Mouse (Mus musculus) heart, embryonic 13.5 days (tissue): ENCODE measurements around the gene Gzmm. TPM values are rescaled to one million over a fixed set of nuclear protein-coding genes. Genes with fewer than 3 reads are reported as not detected.
"Not testable (repeated sequence)": the region's sequence is repeated elsewhere in the genome, so short reads cannot be mapped to it uniquely, and the experiment has no call there.

ENCODE experiments used
- ATAC-seq: fragments of 200-750 bp; cut with Nextera tagmentation; 2 replicates; pipeline ENCODE4 v1.8.0; 2017; ENCODE audit warnings: moderate TSS enrichment; ENCODE audit not compliant: insufficient number of reproducible peaks, low FRiP score, low TSS enrichment; ENCODE audit errors: extremely low read depth
- H3K27ac ChIP-seq: fragments of 300-500 bp; sonication (generic); replicated peaks from 2 replicates; pipeline ENCODE4 v1.5.1; 2015; ENCODE audit warnings: moderate library complexity, mild to moderate bottlenecking, inconsistent platforms
- H3K27me3 ChIP-seq: fragments of 300-500 bp; sonication (generic); replicated peaks from 2 replicates; pipeline ENCODE4 v1.6.1; 2015; ENCODE audit warnings: mild to moderate bottlenecking, inconsistent platforms
- H3K36me3 ChIP-seq: fragments of 300-500 bp; sonication (generic); 2 replicates; pipeline ENCODE4 v1.6.1; 2015; ENCODE audit warnings: mild to moderate bottlenecking, inconsistent platforms
- H3K4me1 ChIP-seq: fragments of 300-500 bp; sonication (generic); 2 replicates; pipeline ENCODE4 v1.6.1; 2015; ENCODE audit warnings: inconsistent platforms
- H3K4me2 ChIP-seq: fragments of 300-500 bp; sonication (generic); 2 replicates; pipeline ENCODE4 v1.6.1; 2015; ENCODE audit warnings: inconsistent platforms, mild to moderate bottlenecking, moderate library complexity
- H3K4me3 ChIP-seq: fragments of 300-500 bp; sonication (generic); 2 replicates; pipeline ENCODE4 v1.5.1; 2015; ENCODE audit warnings: moderate library complexity, mild to moderate bottlenecking, inconsistent platforms
- H3K9ac ChIP-seq: fragments of 300-500 bp; sonication (generic); 2 replicates; pipeline ENCODE4 v1.6.1; 2015; ENCODE audit warnings: inconsistent platforms, mild to moderate bottlenecking, moderate library complexity
- H3K9me3 ChIP-seq: fragments of 300-500 bp; sonication (generic); 2 replicates; pipeline ENCODE4 v1.6.1; 2016; ENCODE audit warnings: inconsistent platforms
- WGBS: fragments of 180-500 bp; shearing (Covaris S2); methylation state at CpG from one replicate; pipeline ENCODE4 v1.1.7; 2015; ENCODE audit warnings: mixed read lengths; 5-methylcytosine and 5-hydroxymethylcytosine counted together
- polyA plus RNA-seq: library from polyadenylated mRNA; unstranded; fragments of >200 nt; fragmentation: Nextera tagmentation; extraction: Ambion mirVana; gene quantifications from 2 replicates; pipeline ENCODE4 v1.2.1, GENCODE M21; 2015

The Gzmm gene
- polyA plus RNA-seq, 1 experiment from 2014 or later, result 0.67 TPM

- no peak overlapping the region for H3K27ac ChIP-seq
- 67% methylated on average over 6 of the region's 6 CpGs for WGBS
- no peak for ATAC-seq
Measured at GRCm38 (mm10) chr10:79694379-79694655, 5.5 kb downstream of the Gzmm start.

GRCm38 (mm10) chr10:79695231-79696128 lies 6.7 kb downstream of the Gzmm start:
- WGBS, result 57% methylated on average over 13 of the region's 13 CpGs
- 0 out of 2 replicates have a peak, but pooled peaks cover 5% of the 10 kb centered on the region for H3K36me3 ChIP-seq
- no peaks in the 10 kb centered on the region for H3K27me3 ChIP-seq
- peaks cover 35% of the 10 kb centered on the region for H3K4me1 ChIP-seq
- H3K4me3 ChIP-seq, result no peak overlapping the region
- peak overlapping the region; percentile 49 for H3K4me2 ChIP-seq
- no peak for ATAC-seq
- H3K9me3 ChIP-seq, result peaks cover 3% of the 10 kb centered on the region; the same call in 1 of the 2 replicates
- peak overlapping the region; percentile 89 for H3K27ac ChIP-seq
- H3K9ac ChIP-seq, result peak overlapping the region; percentile 68

More at GRCm38 (mm10) chr10:79694379-79694655, 5.5 kb downstream of the Gzmm start:
- no peak overlapping the region for H3K4me2 ChIP-seq
- H3K4me1 ChIP-seq, result peaks cover 34% of the 10 kb centered on the region
- no peaks in the 10 kb centered on the region for H3K27me3 ChIP-seq
- H3K9me3 ChIP-seq, result peaks cover 3% of the 10 kb centered on the region; the same call in 1 of the 2 replicates
- H3K9ac ChIP-seq, result peak overlapping the region; percentile 15; the same call in 1 of the 2 replicates
- peaks cover 9% of the 10 kb centered on the region for H3K36me3 ChIP-seq
- H3K4me3 ChIP-seq, result no peak overlapping the region

DNA sequence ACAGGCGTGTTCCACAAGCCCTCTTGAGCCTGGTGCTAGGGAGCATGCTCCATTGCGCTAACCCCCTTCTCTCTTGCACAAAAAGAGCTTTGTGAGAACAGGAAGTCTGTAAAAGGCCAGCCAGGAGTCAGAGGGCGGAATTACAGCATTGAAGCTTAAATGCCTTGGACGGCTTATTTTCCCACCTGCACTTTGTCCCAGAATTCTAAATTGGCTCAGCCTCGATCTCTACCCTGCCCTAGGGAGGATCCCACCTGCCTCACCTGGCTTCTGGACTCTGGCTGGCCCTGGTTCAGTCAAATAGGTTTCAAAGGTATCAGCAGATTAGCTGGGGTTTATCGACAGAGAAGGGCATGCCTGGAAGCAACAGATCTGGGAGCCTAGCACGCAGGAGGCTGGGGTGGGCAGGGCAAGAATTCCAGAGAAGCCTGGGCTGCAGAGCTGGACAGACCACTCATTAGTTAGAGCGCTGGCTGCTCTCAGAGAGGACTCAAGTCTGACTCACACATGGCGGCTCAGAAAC lies 7.4 kb downstream of the Gzmm start:
- H3K36me3 ChIP-seq, result 0 out of 2 replicates have a peak, but pooled peaks cover 5% of the 10 kb centered on the region
- peaks cover 42% of the 10 kb centered on the region for H3K4me1 ChIP-seq
- peak overlapping the region; percentile 89 for H3K27ac ChIP-seq
- ATAC-seq, result no peak
- peak overlapping the region; percentile 49 for H3K4me2 ChIP-seq
- H3K9ac ChIP-seq, result peak overlapping the region; percentile 68
- peaks cover 3% of the 10 kb centered on the region; the same call in 1 of the 2 replicates for H3K9me3 ChIP-seq
- H3K4me3 ChIP-seq, result peak overlapping the region; percentile 17; the same call in 1 of the 2 replicates
- H3K27me3 ChIP-seq, result no peaks in the 10 kb centered on the region
- 35% methylated on average over 9 of the region's 9 CpGs for WGBS

DNA sequence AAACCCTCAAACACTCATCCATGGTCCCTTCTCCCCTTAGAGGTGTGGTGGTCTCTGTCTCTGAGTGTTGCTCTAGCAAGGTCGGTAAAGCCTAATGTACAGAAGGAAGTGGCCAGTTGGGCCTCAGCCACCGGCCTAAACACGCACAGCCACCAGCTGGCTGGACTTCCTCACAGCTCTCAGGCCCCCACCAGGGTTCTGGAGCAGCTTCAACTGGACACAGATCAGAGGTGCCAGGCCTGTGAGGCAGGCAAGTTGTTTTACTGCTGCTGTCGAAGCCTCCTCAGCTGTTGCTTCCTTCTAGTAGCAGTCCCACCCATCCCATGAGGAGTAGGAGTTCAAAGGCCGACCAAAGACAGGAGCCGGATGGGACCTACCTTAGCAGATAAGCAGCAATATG lies 9.1 kb downstream of the Gzmm start:
- Histone ChIP-seq H3K27ac (no peak overlapping the region), H3K9ac (no peak overlapping the region), H3K4me1 (peaks cover 51% of the 10 kb centered on the region), H3K4me2 (no peak overlapping the region), H3K4me3 (no peak overlapping the region), H3K9me3 (no peaks in the 10 kb centered on the region), H3K36me3 (no peaks in the 10 kb centered on the region), H3K27me3 (no peaks in the 10 kb centered on the region)
- WGBS, result 72% methylated on average over 6 of the region's 6 CpGs
- ATAC-seq, result no peak

GRCm38 (mm10) chr10:79698459-79698858 lies 9.6 kb downstream of the Gzmm start:
- 85% methylated on average over 6 of the region's 6 CpGs for WGBS
- no peaks in the 10 kb centered on the region for H3K36me3 ChIP-seq
- H3K27me3 ChIP-seq, result no peaks in the 10 kb centered on the region
- ATAC-seq, result no peak
- no peak overlapping the region for H3K9ac ChIP-seq
- no peak overlapping the region for H3K27ac ChIP-seq
- peaks cover 51% of the 10 kb centered on the region for H3K4me1 ChIP-seq
- H3K4me3 ChIP-seq, result no peak overlapping the region
- no peak overlapping the region for H3K4me2 ChIP-seq
- H3K9me3 ChIP-seq, result no peaks in the 10 kb centered on the region

DNA sequence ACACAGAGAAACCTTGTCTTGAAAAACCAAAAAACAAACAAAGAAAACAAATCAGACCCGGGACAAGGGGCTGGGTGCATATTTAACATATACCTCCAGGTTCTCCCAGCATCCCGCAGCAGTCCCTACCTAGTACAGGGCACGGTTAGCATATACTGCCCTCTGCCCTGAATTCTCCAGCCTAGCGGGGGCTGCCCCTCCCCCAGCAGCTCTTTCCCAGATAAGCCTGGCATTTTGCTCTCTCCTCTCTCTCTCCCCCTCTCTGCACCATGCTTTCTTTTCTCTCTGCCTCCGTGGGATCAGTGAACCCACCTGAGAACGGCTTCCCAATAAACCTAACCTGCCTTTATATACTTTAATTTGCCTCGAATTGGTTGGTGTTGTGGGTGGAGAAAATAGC lies 11.9 kb downstream of the Gzmm start:
- Histone ChIP-seq H3K9me3 (no peaks in the 10 kb centered on the region), H3K27ac (peak overlapping the region; percentile 84), H3K4me2 (peak overlapping the region; percentile 40), H3K9ac (peak overlapping the region; percentile 61), H3K27me3 (no peaks in the 10 kb centered on the region), H3K4me3 (no peak overlapping the region), H3K4me1 (peaks cover 45% of the 10 kb centered on the region), H3K36me3 (no peaks in the 10 kb centered on the region)
- ATAC-seq, result no peak
- 24% methylated on average over 7 of the region's 7 CpGs for WGBS

DNA sequence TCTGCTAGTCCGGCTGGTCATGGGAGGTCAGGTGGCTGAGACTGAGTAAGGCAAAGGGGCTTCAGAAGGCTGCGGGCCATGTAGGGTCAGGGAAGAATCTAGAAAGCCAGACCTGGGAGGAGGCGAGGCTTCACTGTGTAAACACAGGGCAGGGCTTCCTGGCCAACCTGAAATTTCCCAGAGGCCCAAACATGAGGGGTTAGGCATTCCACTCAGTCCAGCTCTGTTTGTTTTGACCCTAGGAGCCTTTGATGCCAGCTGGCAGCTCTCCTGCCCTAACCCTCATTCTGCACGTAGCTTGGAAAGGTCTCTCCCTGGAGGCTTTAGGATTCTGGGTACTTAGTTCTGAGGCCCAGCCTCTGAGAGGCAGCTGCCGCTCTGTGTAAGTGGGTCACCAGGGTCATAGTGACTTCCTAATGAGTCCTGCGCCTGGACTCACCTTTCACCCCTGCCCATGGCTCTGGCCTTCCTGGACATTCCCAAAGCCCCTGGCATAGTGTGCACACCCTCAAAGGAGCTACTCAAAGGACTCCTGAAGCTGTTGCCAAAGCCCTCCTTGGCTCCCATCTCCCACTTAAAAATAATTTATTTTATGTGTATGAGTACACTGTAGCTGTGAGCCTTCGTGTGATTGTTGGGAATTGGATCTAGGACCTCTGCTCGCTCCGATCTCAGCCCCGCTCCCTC lies 12.8 kb downstream of the Gzmm start:
- peaks cover 45% of the 10 kb centered on the region for H3K4me1 ChIP-seq
- WGBS, result 44% methylated on average over 10 of the region's 10 CpGs
- peak overlapping the region; percentile 61 for H3K9ac ChIP-seq

GRCm38 (mm10) chr10:79702970-79703369 lies 14.2 kb downstream of the Gzmm start:
- Histone ChIP-seq H3K4me1 (peaks cover 50% of the 10 kb centered on the region), H3K36me3 (peaks cover 18% of the 10 kb centered on the region)
- not testable (repeated sequence) for H3K4me2 ChIP-seq, H3K27me3 ChIP-seq, H3K9me3 ChIP-seq, H3K4me3 ChIP-seq, H3K9ac ChIP-seq, ATAC-seq, H3K27ac ChIP-seq
- WGBS, result 89% methylated on average over 4 of the region's 4 CpGs

More for the DNA sequence above, 12.8 kb downstream of the Gzmm start:
- no peaks in the 10 kb centered on the region for H3K27me3 ChIP-seq
- peaks cover 5% of the 10 kb centered on the region for H3K36me3 ChIP-seq
- no peak for ATAC-seq
- peak overlapping the region; percentile 40 for H3K4me2 ChIP-seq
- H3K27ac ChIP-seq, result peak overlapping the region; percentile 84
- no peak overlapping the region for H3K4me3 ChIP-seq
- H3K9me3 ChIP-seq, result no peaks in the 10 kb centered on the region

- H3K4me1 ChIP-seq, result peaks cover 54% of the 10 kb centered on the region
- ATAC-seq, result no peak
- no peaks in the 10 kb centered on the region for H3K27me3 ChIP-seq
- 74% methylated on average over 10 of the region's 10 CpGs for WGBS
- peak overlapping the region; percentile 75 for H3K4me3 ChIP-seq
- peaks cover 23% of the 10 kb centered on the region for H3K36me3 ChIP-seq
- no peaks in the 10 kb centered on the region for H3K9me3 ChIP-seq
- H3K27ac ChIP-seq, result peak overlapping the region; percentile 84
- H3K9ac ChIP-seq, result peak overlapping the region; percentile 78
- peak overlapping the region; percentile 97 for H3K4me2 ChIP-seq
Measured at GRCm38 (mm10) chr10:79703541-79703940, 14.7 kb downstream of the Gzmm start.

DNA sequence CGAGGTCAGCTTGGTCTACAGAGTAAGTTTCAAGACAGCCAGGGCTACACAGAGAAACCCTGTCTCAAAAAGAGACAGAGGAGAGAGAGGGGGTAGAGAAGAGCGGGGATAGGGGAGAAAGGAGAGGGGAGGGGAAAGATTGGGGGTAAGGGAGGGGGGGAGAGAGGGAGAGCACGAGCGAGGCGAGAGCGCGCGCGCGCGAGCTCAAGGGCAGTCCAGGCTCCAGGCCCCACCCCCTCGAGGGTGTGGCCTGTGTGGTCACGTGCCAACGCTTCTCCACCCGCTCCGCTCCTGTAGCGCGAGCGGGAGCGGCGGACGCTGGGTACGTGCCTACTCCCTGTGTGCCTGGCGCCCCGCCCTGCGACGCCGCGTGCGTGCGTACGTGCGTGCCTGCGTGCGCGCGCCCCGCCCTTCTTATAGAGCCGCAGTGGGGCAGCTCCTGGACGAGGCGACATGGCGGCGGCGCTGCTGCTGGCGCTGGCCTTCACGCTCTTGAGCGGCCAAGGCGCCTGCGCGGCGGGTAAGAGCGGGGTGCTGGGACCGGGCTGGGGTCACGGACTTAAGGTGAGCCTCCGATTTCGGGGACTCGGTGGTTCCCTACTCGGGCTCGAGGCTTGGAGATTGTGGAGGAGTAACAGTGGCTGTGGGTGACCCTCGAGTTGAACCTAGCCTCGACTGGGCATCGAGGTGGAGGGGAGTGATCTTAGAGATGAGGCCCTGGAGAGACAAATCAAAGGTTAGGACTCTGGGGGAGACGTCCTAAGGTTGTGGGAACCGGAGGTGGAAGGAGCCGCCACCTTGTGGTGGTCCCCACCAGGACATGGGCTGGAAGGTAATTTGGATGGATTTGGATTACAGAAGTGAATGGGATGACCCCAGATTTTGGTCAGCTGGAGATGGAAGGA lies 15.5 kb downstream of the Gzmm start, which contains the start of gene Bsg:
Gene Bsg (plus strand): TSS at position 427 of the 905 bp plus-strand sequence.
- peak; percentile 93 for ATAC-seq
- Histone ChIP-seq H3K27ac (peak within 1 kb of the TSS; percentile 84), H3K4me3 (peak within 1 kb of the TSS; percentile 75), H3K4me2 (peak within 1 kb of the TSS; percentile 97), H3K9ac (peak within 1 kb of the TSS; percentile 95), H3K4me1 (peaks cover 62% of the 10 kb centered on the region), H3K9me3 (no peaks in the 10 kb centered on the region), H3K27me3 (no peaks in the 10 kb centered on the region), H3K36me3 (peaks cover 31% of the 10 kb centered on the region)
- WGBS, result under 1% methylated on average over 63 of the region's 65 CpGs
